Mouse (Mus musculus): ENCODE measurements at regions not wholly inside any gene's neighbourhood (a gene's known extent, or its start where the extent isn't known, plus 50 kb on each side); places are given as distances from the start of the nearest gene placed in this dataset.

DNA sequence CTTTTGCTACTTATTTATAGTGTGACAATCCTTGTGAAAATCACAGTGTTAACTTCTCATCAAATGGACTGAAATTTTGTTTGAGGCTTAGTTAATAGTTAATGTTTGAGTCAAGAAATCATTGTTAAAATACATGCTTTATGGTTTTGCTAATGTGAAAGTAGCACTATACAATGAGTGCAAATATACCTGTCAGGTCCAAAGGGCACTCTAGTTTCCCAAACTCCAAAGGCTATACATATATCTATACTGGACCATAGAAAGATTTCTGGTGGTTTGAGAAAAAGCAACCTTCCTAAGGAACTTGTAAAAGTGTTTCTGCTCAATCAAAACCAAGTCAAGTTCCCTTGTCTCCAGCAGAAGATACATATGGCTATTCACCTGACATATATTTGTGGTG is 258.3 kb upstream of the Dsel start:
- DNase-seq (ENCODE audit: low spot score in 2 of 2): no peak
- intact Hi-C loops (cut with DNase I): no loop called here

DNA sequence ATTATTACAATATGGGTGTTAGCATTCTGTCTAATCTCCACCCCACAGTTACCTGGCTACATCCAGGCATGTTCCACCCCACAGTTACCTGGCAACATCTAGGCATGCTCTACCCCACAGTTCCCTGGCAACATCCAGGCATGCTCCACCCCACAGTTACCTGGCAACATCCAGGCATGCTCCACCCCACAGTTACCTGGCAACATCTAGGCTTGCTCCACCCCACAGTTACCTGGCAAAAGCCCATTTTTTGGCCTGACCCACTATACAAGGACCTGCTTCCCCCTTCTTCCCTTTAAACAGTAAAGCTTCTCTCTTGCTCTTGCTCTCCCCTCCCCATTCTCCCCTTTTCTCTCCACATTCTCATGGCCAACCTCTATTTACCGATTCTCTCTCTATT is 238.7 kb upstream of the Dsel start:
- peak in 1 of 2 experiments; percentile 2 for DNase-seq (ENCODE audit: low spot score in 2 of 2)

DNA sequence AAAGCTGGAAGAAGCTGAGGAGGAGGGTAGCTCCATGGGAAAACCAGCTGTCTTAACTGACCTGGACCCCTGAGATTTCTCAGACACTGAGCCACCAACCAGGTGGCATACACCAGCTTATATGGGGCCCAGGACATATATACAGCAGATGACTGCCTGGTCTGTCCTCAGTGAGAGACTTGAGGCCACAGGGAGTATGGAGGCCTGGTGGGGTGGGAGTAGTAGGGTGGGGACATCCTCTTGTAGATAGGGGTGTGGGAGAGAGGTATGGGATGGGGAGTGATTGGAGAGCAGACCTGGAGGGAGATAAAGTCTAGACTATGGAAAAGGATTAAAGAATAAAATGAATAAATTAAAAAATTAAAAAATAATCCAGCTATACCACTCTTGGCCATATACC is 195.2 kb upstream of the Dsel start:
- intact Hi-C loops (cut with DNase I): no loop called here
- no peak for DNase-seq (ENCODE audit: low spot score in 2 of 2)

More for the DNA sequence above, 238.7 kb upstream of the Dsel start:
- intact Hi-C loops (cut with DNase I): no loop called here

- DNase-seq (ENCODE audit: low spot score in 2 of 2): no peak
- intact Hi-C loops (cut with DNase I): no loop called here
Measured at GRCm38 (mm10) chr1:112053926-112054325, 189.2 kb upstream of the Dsel start.

DNA sequence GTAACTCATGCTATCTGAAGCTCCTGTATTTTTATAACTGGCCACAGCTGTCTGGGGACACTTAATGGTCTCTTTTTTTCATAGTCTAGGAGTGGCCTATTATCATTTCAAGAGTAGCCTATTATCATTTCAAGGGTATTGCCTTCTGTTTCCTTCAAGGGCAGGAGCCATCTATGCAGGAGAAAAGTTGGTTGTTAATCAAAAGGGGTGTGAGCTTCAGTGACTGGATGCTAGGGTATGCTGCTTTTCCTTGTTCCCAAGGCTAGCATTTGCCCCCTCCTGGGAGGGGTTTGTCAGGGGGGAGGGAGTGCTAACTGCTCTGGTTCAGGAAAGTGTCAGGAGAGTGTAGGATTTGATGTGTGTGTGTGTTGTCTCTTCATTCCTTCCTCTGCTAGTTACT is 178.3 kb upstream of the Dsel start:
- no peak for DNase-seq (ENCODE audit: low spot score in 2 of 2)
- intact Hi-C loops (cut with DNase I): no loop called here

- no peak for DNase-seq (ENCODE audit: low spot score in 2 of 2)
- intact Hi-C loops (cut with DNase I): no loop called here
Measured at GRCm38 (mm10) chr1:112039878-112040277, 175.2 kb upstream of the Dsel start.

DNA sequence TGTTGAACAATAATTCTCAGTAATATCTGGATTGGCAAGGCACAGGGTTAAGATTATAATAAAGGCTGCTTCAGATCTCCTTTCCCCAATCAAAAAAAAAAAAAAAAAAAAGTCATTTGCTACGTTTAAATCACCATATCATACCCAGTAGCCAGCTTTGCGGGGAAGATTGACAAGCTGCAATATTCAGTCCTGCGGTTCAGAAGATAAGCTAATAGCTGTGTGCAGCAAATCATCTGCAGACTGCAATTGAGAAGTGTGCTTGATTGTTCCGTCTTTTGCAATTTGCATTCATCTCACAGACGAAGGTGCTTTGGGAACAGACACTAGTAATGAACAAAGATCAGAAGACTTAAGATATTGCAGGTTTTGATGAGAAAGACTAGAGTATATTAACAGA is 163.8 kb upstream of the Dsel start:
- no peak for DNase-seq (ENCODE audit: low spot score in 2 of 2)
- intact Hi-C loops (cut with DNase I): no loop called here

Data from left cerebral cortex, postnatal 14 days (tissue).